Mouse (Mus musculus) heart, adult 2 months (tissue): Measurements from ENCODE around the gene Cog5.

Source experiments
- CTCF ChIP-seq: fragments of 200-600 bp; IDR thresholded peaks from 2 replicates; pipeline ENCODE4 v1.8.1; 2022; ENCODE audit warnings: antibody characterized with exemption, mild to moderate bottlenecking, moderate library complexity
- EP300 ChIP-seq: fragments of 200-500 bp; IDR thresholded peaks from 2 replicates; pipeline ENCODE4 v1.6.1; 2011; ENCODE audit warnings: low read depth, low read length, control low read depth; ENCODE audit not compliant: insufficient read depth

- no peak for TF ChIP-seq EP300
- no peak for TF ChIP-seq CTCF
Observed at GRCm38 (mm10) chr12:31653611-31654010, 1.1 kb upstream of the Cog5 start.
